7 mouse cellular contexts compared by ENCODE assay signal in genomic region chr4:43407071-43407920, GRCm38 (mm10). TPM values are rescaled to one million over a fixed set of nuclear protein-coding genes. Genes with fewer than 3 reads are reported as not detected.
DNase-seq lines count a peak whose midpoint lies in the region; ATAC-seq and TF ChIP-seq lines count a peak whose summit lies in the region.

No protein-coding gene starts in this region.

- no peaks in the 10 kb centered on the region for H3K9me3 ChIP-seq in forebrain, embryonic 11.5 days (ENCODE audit: control insufficient read depth, low read length)
- H3K9me3 ChIP-seq in limb, embryonic 11.5 days (ENCODE audit: control insufficient read depth, low read length): no peaks in the 10 kb centered on the region
- H3K9me3 ChIP-seq in stomach, embryonic 14.5 days (ENCODE audit: control insufficient read depth, low read depth, low read length): no peaks in the 10 kb centered on the region

- no peak for TF ChIP-seq POLR2A in lung, adult 2 months (IDR thresholded peaks at IDR 0.05; ENCODE audit: borderline replicate concordance, extremely low read depth, low read depth, low read length)

- peak overlapping the region; percentile 66 for H3K4me2 ChIP-seq in forebrain, embryonic 11.5 days (ENCODE audit: low read depth, low read length, severe bottlenecking)
- peak overlapping the region; percentile 69 for H3K4me2 ChIP-seq in limb, embryonic 11.5 days (ENCODE audit: low read depth, severe bottlenecking)
- peak overlapping the region; percentile 61 for H3K4me2 ChIP-seq in stomach, embryonic 14.5 days (replicated peaks; ENCODE audit: low read depth, low read length)

- no peak for ATAC-seq in forebrain, embryonic 11.5 days (replicated peaks; ENCODE audit: low FRiP score)
- ATAC-seq in limb, embryonic 11.5 days (ENCODE audit: insufficient number of reproducible peaks, low FRiP score, low TSS enrichment, low read depth): no peak
- no peak for ATAC-seq in stomach, embryonic 14.5 days (ENCODE audit: insufficient number of reproducible peaks, insufficient read depth, low FRiP score, low read depth)

- H3K27me3 ChIP-seq in forebrain, embryonic 11.5 days (ENCODE audit: control insufficient read depth, insufficient read depth, low read length): no peaks in the 10 kb centered on the region
- no peaks in the 10 kb centered on the region; the same call in 1 of the 2 replicates for H3K27me3 ChIP-seq in limb, embryonic 11.5 days (ENCODE audit: control insufficient read depth, insufficient read depth, low read length)
- H3K27me3 ChIP-seq in stomach, embryonic 14.5 days (ENCODE audit: control insufficient read depth, insufficient read depth, low read length): no peaks in the 10 kb centered on the region

- H3K4me3 ChIP-seq in lung, adult 2 months (replicated peaks; ENCODE audit: extremely low read depth, low read depth, low read length): peak overlapping the region; percentile 50
- peak overlapping the region; percentile 41 for H3K4me3 ChIP-seq in forebrain, embryonic 11.5 days (ENCODE audit: low read depth, low read length)
- H3K4me3 ChIP-seq in limb, embryonic 11.5 days (ENCODE audit: low read depth, low read length): peak overlapping the region; percentile 28
- peak overlapping the region; percentile 40 for H3K4me3 ChIP-seq in stomach, embryonic 14.5 days (ENCODE audit: low read depth, low read length)

- 38% methylated on average over 12 of the region's 12 CpGs for WGBS in lung, adult 2 months
- 72% methylated on average over 12 of the region's 12 CpGs for WGBS in forebrain, embryonic 11.5 days
- 77% methylated on average over 12 of the region's 12 CpGs for WGBS in limb, embryonic 11.5 days
- 69% methylated on average over 12 of the region's 12 CpGs for WGBS in stomach, embryonic 14.5 days

- H3K27ac ChIP-seq in forebrain, embryonic 11.5 days (ENCODE audit: low read depth, low read length): 0 out of 2 replicates have a peak overlapping the region, but pooled peaks have one; percentile 31
- no peak overlapping the region for H3K27ac ChIP-seq in limb, embryonic 11.5 days (replicated peaks; ENCODE audit: low read depth, low read length)
- peak overlapping the region; percentile 81; the same call in 1 of the 2 replicates for H3K27ac ChIP-seq in stomach, embryonic 14.5 days (ENCODE audit: low read length)

- H3K36me3 ChIP-seq in forebrain, embryonic 11.5 days (ENCODE audit: control insufficient read depth, insufficient read depth, low read length): no peaks in the 10 kb centered on the region
- H3K36me3 ChIP-seq in limb, embryonic 11.5 days (ENCODE audit: control insufficient read depth, insufficient read depth, low read length): no peaks in the 10 kb centered on the region
- no peaks in the 10 kb centered on the region for H3K36me3 ChIP-seq in stomach, embryonic 14.5 days (ENCODE audit: control insufficient read depth, insufficient read depth, low read length)

- H3K9ac ChIP-seq in forebrain, embryonic 11.5 days (ENCODE audit: low read length): peak overlapping the region; percentile 68
- no peak overlapping the region; the same call in none of the 2 replicates for H3K9ac ChIP-seq in limb, embryonic 11.5 days (ENCODE audit: low read length)
- peak overlapping the region; percentile 48; the same call in 1 of the 2 replicates for H3K9ac ChIP-seq in stomach, embryonic 14.5 days (replicated peaks; ENCODE audit: low read depth, low read length)

- peaks cover 12% of the 10 kb centered on the region for H3K4me1 ChIP-seq in lung, adult 2 months (ENCODE audit: control insufficient read depth, insufficient read depth, low read length)
- H3K4me1 ChIP-seq in forebrain, embryonic 11.5 days (replicated peaks; ENCODE audit: control insufficient read depth, insufficient read depth, low read length): peaks cover 6% of the 10 kb centered on the region; the same call in 1 of the 2 replicates
- H3K4me1 ChIP-seq in limb, embryonic 11.5 days (ENCODE audit: control insufficient read depth, insufficient read depth, low read length): peaks cover 8% of the 10 kb centered on the region; the same call in 1 of the 2 replicates
- H3K4me1 ChIP-seq in stomach, embryonic 14.5 days (ENCODE audit: control insufficient read depth, insufficient read depth, low read length): peaks cover 21% of the 10 kb centered on the region

- TF ChIP-seq CTCF in lung, adult 2 months (IDR thresholded peaks at IDR 0.05; ENCODE audit: insufficient read depth, low read length): no peak

- DNase-seq in lung, adult 2 months: no peak
- DNase-seq in lung, postnatal 25 days (ENCODE audit: low spot score): no peak
- DNase-seq in forebrain, embryonic 11.5 days (ENCODE audit: low spot score): peak; percentile 49
- no peak for DNase-seq in limb, embryonic 11.5 days (ENCODE audit: low spot score)
- DNase-seq in cerebellum, adult 8-10 months: no peak
- no peak for DNase-seq in right cerebral cortex, postnatal 4 days

RNA-seq across cellular contexts. Expression of gene Fam166b, which starts 21.6 kb away (rescaled TPM):
- 14.4 and 15.8 TPM in 2 replicates for polyA plus RNA-seq in lung, adult 2 months (2012; rRNA removed)
- 0.28 and 0.31 TPM in 2 replicates for polyA plus RNA-seq in forebrain, embryonic 11.5 days (2014; fragmentation: Nextera tagmentation; extraction: Ambion mirVana)
- 0.14 TPM in 1 of 2 replicates, not detected in the other for polyA plus RNA-seq in limb, embryonic 11.5 days (2014; fragmentation: Nextera tagmentation; extraction: Ambion mirVana)
- 0.22 and 0.25 TPM in 2 replicates for polyA plus RNA-seq in stomach, embryonic 14.5 days (2014; fragmentation: Nextera tagmentation; extraction: Ambion mirVana)

RNA-seq across cellular contexts. Expression of gene Rusc2, which starts 25.5 kb away (rescaled TPM):
- 91.1 and 92.8 TPM in 2 replicates for polyA plus RNA-seq in lung, adult 2 months (2012; rRNA removed)
- polyA plus RNA-seq in forebrain, embryonic 11.5 days (2014; fragmentation: Nextera tagmentation; extraction: Ambion mirVana): 11.6 and 12.4 TPM in 2 replicates
- 3.5 and 4.5 TPM in 2 replicates for polyA plus RNA-seq in limb, embryonic 11.5 days (2014; fragmentation: Nextera tagmentation; extraction: Ambion mirVana)
- 12.4 and 13.5 TPM in 2 replicates for polyA plus RNA-seq in stomach, embryonic 14.5 days (2014; fragmentation: Nextera tagmentation; extraction: Ambion mirVana)

RNA-seq across cellular contexts. Expression of gene Tesk1, which starts 34.4 kb away (rescaled TPM):
- 83.6 and 83.9 TPM in 2 replicates for polyA plus RNA-seq in lung, adult 2 months (2012; rRNA removed)
- 9.3 and 10.7 TPM in 2 replicates for polyA plus RNA-seq in forebrain, embryonic 11.5 days (2014; fragmentation: Nextera tagmentation; extraction: Ambion mirVana)
- polyA plus RNA-seq in limb, embryonic 11.5 days (2014; fragmentation: Nextera tagmentation; extraction: Ambion mirVana): 9.8 TPM in 2 replicates
- polyA plus RNA-seq in stomach, embryonic 14.5 days (2014; fragmentation: Nextera tagmentation; extraction: Ambion mirVana): 5.4 and 7.1 TPM in 2 replicates

RNA-seq across cellular contexts. Expression of gene Cd72, which starts 47.1 kb away (rescaled TPM):
- 3.4 and 6.2 TPM in 2 replicates for polyA plus RNA-seq in lung, adult 2 months (2012; rRNA removed)
- polyA plus RNA-seq in forebrain, embryonic 11.5 days (2014; fragmentation: Nextera tagmentation; extraction: Ambion mirVana): 2.6 and 4.8 TPM in 2 replicates
- 2.4 and 4.0 TPM in 2 replicates for polyA plus RNA-seq in limb, embryonic 11.5 days (2014; fragmentation: Nextera tagmentation; extraction: Ambion mirVana)
- 5.5 and 5.6 TPM in 2 replicates for polyA plus RNA-seq in stomach, embryonic 14.5 days (2014; fragmentation: Nextera tagmentation; extraction: Ambion mirVana)

Comparison
In these comparisons a context has a peak if more than half of its experiments do, and no peak if none do; other contexts are left out.
1. RNA of gene Fam166b, which starts 21.6 kb away (polyA plus RNA-seq): 14.4 to 15.8 TPM in lung, adult 2 months; 0.28 to 0.31 TPM in forebrain, embryonic 11.5 days, 0.22 to 0.25 TPM in stomach, embryonic 14.5 days and 0.14 TPM in limb, embryonic 11.5 days; every median in the first group is over 10 times any median in the second.
2. Peak in every context shown above with its lines, with median percentiles within 50 percentile points of each other: H3K4me3 ChIP-seq and H3K4me2 ChIP-seq.